Mouse (Mus musculus) spleen, adult 2 months (tissue): ENCODE measurements at regions not wholly inside any gene's neighbourhood (a gene's known extent, or its start where the extent isn't known, plus 50 kb on each side); places are given as distances from the start of the nearest gene placed in this dataset.

ENCODE experiments used
- DNase-seq, 2 experiments: peaks; one replicate each; pipeline versions ENCODE4 v3.0.0 to v3.0.0-alpha.2; 2012 to 2021; ENCODE audit warnings: low spot score in 2 of 2, low read depth in 1 of 2
- H3K27ac ChIP-seq: fragments of 200-500 bp; 2 replicates; pipeline ENCODE4 v1.5.1; 2012; ENCODE audit warnings: low read length, inconsistent platforms; ENCODE audit not compliant: insufficient read depth
- H3K27me3 ChIP-seq: fragments of 200-500 bp; 2 replicates; pipeline ENCODE4 v1.6.1; 2012; ENCODE audit warnings: mild to moderate bottlenecking, moderate library complexity, low read length, inconsistent platforms; ENCODE audit not compliant: control insufficient read depth, insufficient read depth
- H3K36me3 ChIP-seq: fragments of 200-500 bp; 2 replicates; pipeline ENCODE4 v1.6.1; 2012; ENCODE audit warnings: mild to moderate bottlenecking, low read length, inconsistent platforms; ENCODE audit not compliant: control insufficient read depth, insufficient read depth
- H3K4me1 ChIP-seq: fragments of 200-500 bp; 2 replicates; pipeline ENCODE4 v1.6.1; 2011; ENCODE audit warnings: inconsistent platforms; ENCODE audit not compliant: control insufficient read depth, insufficient read depth, insufficient read length
- H3K4me3 ChIP-seq: fragments of 200-500 bp; 2 replicates; pipeline ENCODE4 v1.5.1; 2011; ENCODE audit warnings: mild to moderate bottlenecking, inconsistent platforms; ENCODE audit not compliant: insufficient read depth, insufficient read length; ENCODE audit errors: extremely low read depth
- CTCF ChIP-seq: fragments of 200-500 bp; IDR thresholded peaks from 2 replicates; pipeline ENCODE4 v1.5.1; 2011; ENCODE audit warnings: mild to moderate bottlenecking, inconsistent platforms; ENCODE audit not compliant: insufficient read depth, insufficient read length, insufficient replicate concordance; ENCODE audit errors: extremely low read depth
- POLR2A ChIP-seq: fragments of 200-500 bp; IDR thresholded peaks from 2 replicates; pipeline ENCODE4 v1.6.1; 2011; ENCODE audit warnings: low read depth, low read length, inconsistent platforms
- WGBS: fragments of 180-500 bp; shearing (Covaris S2); methylation state at CpG from one replicate; pipeline ENCODE4 v1.1.7; 2018; 5-methylcytosine and 5-hydroxymethylcytosine counted together

GRCm38 (mm10) chr9:94094800-94095199 is 443.1 kb downstream of the 1190002N15Rik start:
- H3K4me3 ChIP-seq, result no peak overlapping the region
- H3K27ac ChIP-seq, result no peak overlapping the region
- 74% methylated on average over 2 of the region's 2 CpGs for WGBS
- no peaks in the 10 kb centered on the region for H3K27me3 ChIP-seq
- TF ChIP-seq CTCF (no peak), POLR2A (no peak)
- no peak for DNase-seq
- no peaks in the 10 kb centered on the region for H3K36me3 ChIP-seq
- H3K4me1 ChIP-seq, result no peaks in the 10 kb centered on the region

DNA sequence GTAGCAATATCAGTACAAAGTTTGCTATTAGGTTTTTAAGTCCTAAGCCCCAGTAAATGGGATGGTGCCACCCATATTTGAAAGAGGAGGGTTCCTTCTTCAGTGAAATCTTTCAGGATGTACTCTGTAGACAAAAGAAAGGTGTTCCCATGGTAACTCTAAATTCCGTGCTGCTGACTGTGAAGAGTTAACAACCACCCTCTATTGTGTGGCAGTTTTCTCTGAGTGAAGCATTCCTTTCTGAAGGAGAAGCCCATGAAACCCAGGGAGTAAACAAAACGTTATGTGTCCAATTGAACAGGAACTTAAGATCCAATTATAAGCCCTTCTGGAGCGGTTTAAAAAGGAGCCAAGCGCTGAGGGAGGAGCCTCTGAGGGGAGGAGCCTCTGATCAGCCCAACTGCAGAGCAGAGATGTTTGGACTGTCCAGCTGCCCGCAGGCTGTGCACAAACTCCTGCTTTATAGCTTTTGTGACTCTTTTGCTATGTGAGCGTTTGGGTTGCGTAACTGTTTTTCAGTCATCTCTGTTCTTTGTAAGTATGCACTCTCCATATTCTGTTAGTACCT is 446.1 kb downstream of the 1190002N15Rik start:
- Histone ChIP-seq H3K27ac (no peak overlapping the region), H3K4me3 (no peak overlapping the region), H3K4me1 (no peaks in the 10 kb centered on the region), H3K27me3 (no peaks in the 10 kb centered on the region), H3K36me3 (no peaks in the 10 kb centered on the region)
- TF ChIP-seq CTCF (no peak), POLR2A (no peak)
- WGBS, result 60% methylated on average over 7 of the region's 7 CpGs
- DNase-seq, result no peak

DNA sequence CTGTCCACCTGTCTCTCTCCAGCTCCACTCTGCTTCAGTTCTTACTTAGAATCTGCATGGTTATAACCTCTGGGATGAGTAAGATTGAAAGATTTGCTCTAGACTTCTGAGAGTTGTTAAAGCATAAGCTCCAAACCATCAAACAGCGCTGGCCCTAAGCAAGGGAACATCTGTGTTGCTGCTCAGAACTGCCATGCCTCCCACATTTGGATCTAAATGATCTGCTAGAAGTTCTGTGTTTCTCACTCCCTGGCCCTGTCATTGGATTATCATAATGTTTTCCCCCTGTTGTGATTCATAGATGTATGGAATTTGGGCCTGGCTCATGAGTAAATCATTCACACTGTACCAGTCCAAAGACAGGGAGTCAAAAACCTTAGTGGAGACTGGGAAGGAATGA is 448.1 kb downstream of the 1190002N15Rik start:
- Histone ChIP-seq H3K36me3 (no peaks in the 10 kb centered on the region), H3K4me1 (no peaks in the 10 kb centered on the region), H3K27ac (no peak overlapping the region), H3K27me3 (no peaks in the 10 kb centered on the region), H3K4me3 (no peak overlapping the region)
- TF ChIP-seq CTCF (no peak), POLR2A (no peak)
- WGBS, result 73% methylated on average over 1 of the region's 1 CpGs
- no peak for DNase-seq

- no peak overlapping the region for H3K4me3 ChIP-seq
- DNase-seq, result no peak
- no peak for TF ChIP-seq POLR2A
- TF ChIP-seq CTCF, result no peak
- H3K27me3 ChIP-seq, result no peaks in the 10 kb centered on the region
- H3K27ac ChIP-seq, result no peak overlapping the region
- WGBS, result 63% methylated on average over 3 of the region's 3 CpGs
- no peaks in the 10 kb centered on the region for H3K36me3 ChIP-seq
- H3K4me1 ChIP-seq, result no peaks in the 10 kb centered on the region
Observed at GRCm38 (mm10) chr9:94083629-94084411, 454.1 kb downstream of the 1190002N15Rik start.

GRCm38 (mm10) chr9:94074904-94075303 is 463.0 kb downstream of the 1190002N15Rik start:
- Histone ChIP-seq H3K27ac (no peak overlapping the region), H3K36me3 (no peaks in the 10 kb centered on the region), H3K4me3 (no peak overlapping the region), H3K27me3 (no peaks in the 10 kb centered on the region), H3K4me1 (no peaks in the 10 kb centered on the region)
- no peak for DNase-seq
- TF ChIP-seq POLR2A (no peak), CTCF (no peak)
- WGBS, result 58% methylated on average over 2 of the region's 2 CpGs

DNA sequence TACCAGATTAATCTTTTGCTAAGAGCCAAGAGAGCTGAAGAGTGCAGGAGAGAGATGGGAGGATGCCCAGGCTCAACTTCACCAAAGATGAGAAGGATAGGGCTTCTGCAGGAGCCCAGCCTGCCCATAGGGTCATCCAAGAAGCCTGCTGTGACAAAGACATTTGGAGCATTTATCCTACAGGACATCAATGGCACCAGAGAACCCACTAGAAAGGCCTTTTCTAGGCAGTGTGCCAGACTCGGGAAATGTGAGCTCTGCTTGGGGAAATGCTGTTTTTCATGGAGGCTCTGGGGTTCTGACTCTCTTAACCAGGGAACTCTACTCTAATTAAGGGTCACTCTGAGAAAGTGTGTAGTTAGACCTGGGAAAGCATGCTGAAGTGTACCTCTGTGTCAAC is 470.8 kb downstream of the 1190002N15Rik start:
- H3K27me3 ChIP-seq, result no peaks in the 10 kb centered on the region
- H3K4me1 ChIP-seq, result no peaks in the 10 kb centered on the region
- no peak overlapping the region for H3K4me3 ChIP-seq
- no peak overlapping the region for H3K27ac ChIP-seq
- H3K36me3 ChIP-seq, result no peaks in the 10 kb centered on the region
- no peak for DNase-seq
- 73% methylated on average over 1 of the region's 1 CpGs for WGBS
- TF ChIP-seq POLR2A, result no peak
- no peak for TF ChIP-seq CTCF

GRCm38 (mm10) chr9:94053229-94053628 is 484.7 kb downstream of the 1190002N15Rik start:
- Histone ChIP-seq H3K4me3 (no peak overlapping the region), H3K4me1 (no peaks in the 10 kb centered on the region), H3K27me3 (no peaks in the 10 kb centered on the region), H3K36me3 (no peaks in the 10 kb centered on the region), H3K27ac (no peak overlapping the region)
- DNase-seq, result no peak
- WGBS, result 77% methylated on average over 4 of the region's 4 CpGs
- TF ChIP-seq CTCF, result no peak
- TF ChIP-seq POLR2A, result no peak

GRCm38 (mm10) chr9:94047845-94048244 is 490.0 kb downstream of the 1190002N15Rik start:
- H3K27ac ChIP-seq, result no peak overlapping the region
- no peaks in the 10 kb centered on the region for H3K36me3 ChIP-seq
- 81% methylated on average over 7 of the region's 7 CpGs for WGBS
- H3K4me1 ChIP-seq, result no peaks in the 10 kb centered on the region
- no peak for DNase-seq
- TF ChIP-seq POLR2A (no peak), CTCF (no peak)
- H3K27me3 ChIP-seq, result no peaks in the 10 kb centered on the region
- H3K4me3 ChIP-seq, result no peak overlapping the region
